Mouse (Mus musculus) effector memory CD4-positive, alpha-beta T cell, adult 7 months (primary cell): ENCODE measurements around the gene Carmil3. TPM values are rescaled to one million over a fixed set of nuclear protein-coding genes. Genes with fewer than 3 reads are reported as not detected.

Source experiments
- polyA plus RNA-seq: library from polyadenylated mRNA; unstranded; fragments of 100-300 nt; shearing (Covaris generic); gene quantifications from one replicate; pipeline ENCODE4 v1.2.1, GENCODE M21; 2017

The Carmil3 gene
- not detected for polyA plus RNA-seq

GRCm38 (mm10) chr14:55490361-55491201 lies at the start of gene Carmil3:
Gene Carmil3, plus strand, starts transcription at chr14:55490651.

GRCm38 (mm10) chr14:55478651-55479599 lies 11.5 kb upstream of the Carmil3 start, which contains the start of gene Dhrs4:
Gene Dhrs4, plus strand, starts transcription at chr14:55478758.

GRCm38 (mm10) chr14:55510125-55510731 lies 19.8 kb downstream of the Carmil3 start, which contains the start of gene Cpne6:
Gene Cpne6, plus strand, starts transcription at chr14:55510445.

GRCm38 (mm10) chr14:55524785-55525184 lies 34.3 kb downstream of the Carmil3 start, which contains the start of gene Nrl:
Gene Nrl, minus strand, starts transcription at chr14:55524981.

GRCm38 (mm10) chr14:55540067-55540786 lies 49.8 kb downstream of the Carmil3 start, which contains the start of gene Pck2:
Gene Pck2, plus strand, starts transcription at chr14:55540266.

Other genes starting within 250 kb of the Carmil3 start
- gene Dhrs4, start 11.9 kb upstream of the Carmil3 start, polyA plus RNA-seq: 28.5 TPM
- gene Cpne6, start 19.8 kb downstream of the Carmil3 start, polyA plus RNA-seq: 0.40 TPM
- gene Nrl, start 34.3 kb downstream of the Carmil3 start, polyA plus RNA-seq: 0.23 TPM
- 7.2 TPM for gene Pck2, start 49.6 kb downstream of the Carmil3 start, polyA plus RNA-seq
- gene Dcaf11, start 69.4 kb downstream of the Carmil3 start, polyA plus RNA-seq: 110 TPM
- gene A730061H03Rik, start 69.8 kb downstream of the Carmil3 start, polyA plus RNA-seq: 4.5 TPM
- not detected for gene Fitm1, start 85.0 kb downstream of the Carmil3 start, polyA plus RNA-seq
- 748 TPM for gene Psme1, start 87.5 kb downstream of the Carmil3 start, polyA plus RNA-seq
- 15.3 TPM for gene Emc9, start 94.7 kb downstream of the Carmil3 start, polyA plus RNA-seq
- gene Psme2, start 100.5 kb downstream of the Carmil3 start, polyA plus RNA-seq: 573 TPM
- 49.5 TPM for gene Rnf31, start 101.1 kb downstream of the Carmil3 start, polyA plus RNA-seq
- 49.4 TPM for gene Irf9, start 112.9 kb downstream of the Carmil3 start, polyA plus RNA-seq
- gene Rec8, start 127.4 kb downstream of the Carmil3 start, polyA plus RNA-seq: 0.50 TPM
- 49.8 TPM for gene Ipo4, start 145.3 kb downstream of the Carmil3 start, polyA plus RNA-seq
- gene Gm49378, start 147.2 kb downstream of the Carmil3 start, polyA plus RNA-seq: 2.1 TPM
- 74.7 TPM for gene Tm9sf1, start 153.2 kb downstream of the Carmil3 start, polyA plus RNA-seq
- 0.51 TPM for gene Tssk4, start 159.5 kb downstream of the Carmil3 start, polyA plus RNA-seq
- gene Mdp1, start 169.9 kb downstream of the Carmil3 start, polyA plus RNA-seq: 44.7 TPM
- gene Gmpr2, start 181.3 kb downstream of the Carmil3 start, polyA plus RNA-seq: 33.1 TPM
- gene Nedd8, start 181.5 kb downstream of the Carmil3 start, polyA plus RNA-seq: 239 TPM
- 189 TPM for gene Tinf2, start 191.2 kb downstream of the Carmil3 start, polyA plus RNA-seq
- not detected for gene Tgm1, start 223.3 kb downstream of the Carmil3 start, polyA plus RNA-seq
- gene Rabggta, start 231.6 kb downstream of the Carmil3 start, polyA plus RNA-seq: 85.5 TPM